8 mouse cellular contexts compared by ENCODE assay signal in genomic region chr4:117190660-117191059, GRCm38 (mm10). TPM values are rescaled to one million over a fixed set of nuclear protein-coding genes. Genes with fewer than 3 reads are reported as not detected.
DNase-seq lines count a peak whose midpoint lies in the region; ATAC-seq and TF ChIP-seq lines count a peak whose summit lies in the region.

No protein-coding gene starts in this region.

- peak overlapping the region; percentile 73; the same call in 1 of the 2 replicates for H3K27ac ChIP-seq in heart, embryonic 12.5 days (ENCODE audit: poor library complexity, severe bottlenecking)
- peak overlapping the region; percentile 90 for H3K27ac ChIP-seq in embryonic facial prominence, embryonic 15.5 days (replicated peaks)
- peak overlapping the region; percentile 57 for H3K27ac ChIP-seq in liver, embryonic 14.5 days

- no peak overlapping the region for H3K4me2 ChIP-seq in heart, embryonic 12.5 days
- H3K4me2 ChIP-seq in embryonic facial prominence, embryonic 15.5 days (replicated peaks) = no peak overlapping the region
- H3K4me2 ChIP-seq in liver, embryonic 14.5 days (ENCODE audit: low read depth) = peak overlapping the region; percentile 7

- no peak for TF ChIP-seq EP300 in liver, embryonic 14.5 days (IDR thresholded peaks at IDR 0.05; ENCODE audit: low read depth)

- H3K36me3 ChIP-seq in heart, embryonic 12.5 days = no peaks in the 10 kb centered on the region
- no peaks in the 10 kb centered on the region for H3K36me3 ChIP-seq in embryonic facial prominence, embryonic 15.5 days
- no peaks in the 10 kb centered on the region for H3K36me3 ChIP-seq in liver, embryonic 14.5 days (replicated peaks; ENCODE audit: control insufficient read depth, insufficient read depth, low read depth)

- ATAC-seq in heart, embryonic 12.5 days (ENCODE audit: insufficient number of reproducible peaks, low FRiP score) = no peak
- ATAC-seq in embryonic facial prominence, embryonic 15.5 days (ENCODE audit: insufficient number of reproducible peaks, low FRiP score, low TSS enrichment, low read depth) = no peak
- ATAC-seq in liver, embryonic 14.5 days (ENCODE audit: insufficient read depth) = no peak

- WGBS in heart, embryonic 12.5 days = 68% methylated on average over 7 of the region's 7 CpGs
- WGBS in embryonic facial prominence, embryonic 15.5 days = 59% methylated on average over 7 of the region's 7 CpGs
- WGBS in liver, embryonic 14.5 days (ENCODE audit: insufficient replicate concordance) = 57% methylated on average over 7 of the region's 7 CpGs

- H3K9ac ChIP-seq in heart, embryonic 12.5 days = peak overlapping the region; percentile 56; the same call in 1 of the 2 replicates
- 0 out of 2 replicates have a peak overlapping the region, but pooled peaks have one; percentile 15 for H3K9ac ChIP-seq in embryonic facial prominence, embryonic 15.5 days
- peak overlapping the region; percentile 64 for H3K9ac ChIP-seq in liver, embryonic 14.5 days (replicated peaks)

- no peaks in the 10 kb centered on the region for H3K4me1 ChIP-seq in heart, embryonic 12.5 days (replicated peaks)
- H3K4me1 ChIP-seq in embryonic facial prominence, embryonic 15.5 days = 0 out of 2 replicates have a peak, but pooled peaks cover 6% of the 10 kb centered on the region
- H3K4me1 ChIP-seq in liver, embryonic 14.5 days (replicated peaks; ENCODE audit: control insufficient read depth in 2 of 2, insufficient read depth in 2 of 2, low read length in 1 of 2) = peaks cover 0 to 8% of the 10 kb centered on the region in 2 experiments; a peak in 1 of 4 replicates

- no peak for TF ChIP-seq CTCF in liver, embryonic 14.5 days (IDR thresholded peaks at IDR 0.05; ENCODE audit: low read depth)

- H3K27me3 ChIP-seq in heart, embryonic 12.5 days (replicated peaks) = no peaks in the 10 kb centered on the region
- H3K27me3 ChIP-seq in embryonic facial prominence, embryonic 15.5 days = no peaks in the 10 kb centered on the region
- H3K27me3 ChIP-seq in liver, embryonic 14.5 days (ENCODE audit: control insufficient read depth, insufficient read depth, low read length) = no peaks in the 10 kb centered on the region

- no peak overlapping the region for H3K4me3 ChIP-seq in heart, embryonic 12.5 days
- no peak overlapping the region for H3K4me3 ChIP-seq in embryonic facial prominence, embryonic 15.5 days (replicated peaks)
- no peak overlapping the region for H3K4me3 ChIP-seq in liver, embryonic 14.5 days (ENCODE audit: insufficient read depth in 1 of 2, low read depth in 2 of 2, low read length in 2 of 2)

- no peak for DNase-seq in heart, adult 9 months (ENCODE audit: low spot score in 2 of 2)
- peak; percentile 69 for DNase-seq in 3134 (ENCODE audit: extremely low read depth, insufficient read length, low spot score)
- DNase-seq in liver, embryonic 14.5 days (ENCODE audit: low read depth in 3 of 3, low spot score in 3 of 3) = no peak
- no peak for DNase-seq in adrenal gland, adult 18-20 months (ENCODE audit: low spot score in 2 of 2)
- no peak for DNase-seq in layer of hippocampus, postnatal 25 days (ENCODE audit: extremely low spot score in 1 of 2, low spot score in 1 of 2)
- DNase-seq in left cerebral cortex, adult 8-10 months (ENCODE audit: low spot score in 2 of 2) = no peak

- no peaks in the 10 kb centered on the region for H3K9me3 ChIP-seq in heart, embryonic 12.5 days (replicated peaks)
- H3K9me3 ChIP-seq in embryonic facial prominence, embryonic 15.5 days (replicated peaks) = no peaks in the 10 kb centered on the region
- no peaks in the 10 kb centered on the region for H3K9me3 ChIP-seq in liver, embryonic 14.5 days (ENCODE audit: control insufficient read depth, low read length)

RNA-seq across cellular contexts. Expression of gene Kif2c, which starts 8.2 kb away (rescaled TPM):
- 51.8 and 53.4 TPM in 2 replicates for polyA plus RNA-seq in heart, embryonic 12.5 days (2016; fragmentation: Nextera tagmentation; extraction: Ambion mirVana)
- polyA plus RNA-seq in embryonic facial prominence, embryonic 15.5 days (2015; fragmentation: Nextera tagmentation; extraction: Ambion mirVana) = 45.8 and 47.5 TPM in 2 replicates
- polyA plus RNA-seq in liver, embryonic 14.5 days (2012; rRNA removed) = 13.2 and 19.4 TPM in 2 replicates
- 30.1 and 31.3 TPM in 2 replicates for polyA plus RNA-seq in liver, embryonic 14.5 days (2014; fragmentation: Nextera tagmentation; extraction: Ambion mirVana)
- under 1 TPM; 0.51 to 0.56 TPM for total RNA-seq in adrenal gland, adult 18-20 months (2021)
- under 1 TPM; 0.47 TPM for total RNA-seq in layer of hippocampus, postnatal 25 days (2021)
- under 1 TPM in 3 of 4 experiments, not detected in 1; 0.15 to 0.42 (median 0.36) TPM for total RNA-seq in left cerebral cortex, adult 8-10 months (2022)

RNA-seq across cellular contexts. Expression of gene Rps8, which starts 34.6 kb away (rescaled TPM):
- 612 and 621 TPM in 2 replicates for polyA plus RNA-seq in heart, embryonic 12.5 days (2016; fragmentation: Nextera tagmentation; extraction: Ambion mirVana)
- 934 and 968 TPM in 2 replicates for polyA plus RNA-seq in embryonic facial prominence, embryonic 15.5 days (2015; fragmentation: Nextera tagmentation; extraction: Ambion mirVana)
- polyA plus RNA-seq in liver, embryonic 14.5 days (2012; rRNA removed) = 908 and 935 TPM in 2 replicates
- polyA plus RNA-seq in liver, embryonic 14.5 days (2014; fragmentation: Nextera tagmentation; extraction: Ambion mirVana) = 901 and 915 TPM in 2 replicates
- 100 to 1,000 TPM; 912 to 968 TPM for total RNA-seq in adrenal gland, adult 18-20 months (2021)
- total RNA-seq in layer of hippocampus, postnatal 25 days (2021) = 100 to 1,000 TPM; 437 to 521 TPM
- total RNA-seq in left cerebral cortex, adult 8-10 months (2022) = 100 to 1,000 TPM; 561 to 608 (median 588) TPM

RNA-seq across cellular contexts. Expression of gene Plk3, which starts 56.9 kb away (rescaled TPM):
- polyA plus RNA-seq in heart, embryonic 12.5 days (2016; fragmentation: Nextera tagmentation; extraction: Ambion mirVana) = 2.6 TPM in 2 replicates
- 7.7 and 8.1 TPM in 2 replicates for polyA plus RNA-seq in embryonic facial prominence, embryonic 15.5 days (2015; fragmentation: Nextera tagmentation; extraction: Ambion mirVana)
- polyA plus RNA-seq in liver, embryonic 14.5 days (2012; rRNA removed) = 1.7 and 2.0 TPM in 2 replicates
- polyA plus RNA-seq in liver, embryonic 14.5 days (2014; fragmentation: Nextera tagmentation; extraction: Ambion mirVana) = 1.1 TPM in 2 replicates
- 10 to 100 TPM; 14.1 to 42.2 TPM for total RNA-seq in adrenal gland, adult 18-20 months (2021)
- 10 to 100 TPM; 10.9 to 11.9 TPM for total RNA-seq in layer of hippocampus, postnatal 25 days (2021)
- total RNA-seq in left cerebral cortex, adult 8-10 months (2022) = 10 to 100 TPM in 3 of 4 experiments, 1 to 10 TPM in 1; 8.0 to 14.1 (median 12.9) TPM
